Mouse (Mus musculus) embryonic fibroblast, embryonic 13.5 days (primary cell): ENCODE data around the gene Ankrd23. TPM values are rescaled to one million over a fixed set of nuclear protein-coding genes. Genes with fewer than 3 reads are reported as not detected.

Experiments
- H3K27ac ChIP-seq: 2 replicates; pipeline ENCODE4 v1.5.1; 2012; ENCODE audit warnings: low read length, control low read depth, inconsistent platforms; ENCODE audit not compliant: insufficient read depth
- H3K4me1 ChIP-seq: 2 replicates; pipeline ENCODE4 v1.6.1; 2011; ENCODE audit warnings: low read length; ENCODE audit not compliant: control insufficient read depth, insufficient read depth
- H3K4me3 ChIP-seq: 2 replicates; pipeline ENCODE4 v1.5.1; 2011; ENCODE audit warnings: mild to moderate bottlenecking, control low read depth, low read length; ENCODE audit not compliant: insufficient read depth
- CTCF ChIP-seq: IDR thresholded peaks from 2 replicates; pipeline ENCODE4 v1.5.1; 2011; ENCODE audit warnings: mild to moderate bottlenecking, control low read depth, low read length, moderate library complexity, borderline replicate concordance; ENCODE audit not compliant: insufficient read depth
- POLR2A ChIP-seq: IDR thresholded peaks from 2 replicates; pipeline ENCODE4 v1.6.1; 2011; ENCODE audit warnings: low read depth, mild to moderate bottlenecking, control low read depth, low read length, moderate library complexity
- polyA plus RNA-seq: library from polyadenylated mRNA; stranded (reverse); fragments of >200 nt; gene quantifications from 2 replicates; pipeline ENCODE4 v1.2.4, GENCODE M21; 2011; ENCODE audit warnings: low read depth; ENCODE audit not compliant: missing spikeins, insufficient read length

The Ankrd23 gene
- polyA plus RNA-seq, 1 experiment = 6.7 TPM

GRCm38 (mm10) chr1:36566425-36566824, 29.7 kb upstream of the Ankrd23 start:
- no peak overlapping the region for H3K4me3 ChIP-seq
- H3K4me1 ChIP-seq = 0 out of 2 replicates have a peak, but pooled peaks cover 3% of the 10 kb centered on the region
- no peak overlapping the region for H3K27ac ChIP-seq
- TF ChIP-seq CTCF = no peak
- no peak for TF ChIP-seq POLR2A

- H3K4me3 ChIP-seq = no peak overlapping the region
- H3K4me1 ChIP-seq = 0 out of 2 replicates have a peak, but pooled peaks cover 3% of the 10 kb centered on the region
- H3K27ac ChIP-seq = no peak overlapping the region
- no peak for TF ChIP-seq POLR2A
These were observed 27.4 kb upstream of the Ankrd23 start for GRCm38 (mm10) chr1:36564101-36564500.

GRCm38 (mm10) chr1:36563632-36564031, 26.9 kb upstream of the Ankrd23 start:
- TF ChIP-seq CTCF = no peak
- TF ChIP-seq POLR2A = no peak
- Histone ChIP-seq H3K4me3 (no peak overlapping the region), H3K4me1 (0 out of 2 replicates have a peak, but pooled peaks cover 3% of the 10 kb centered on the region), H3K27ac (no peak overlapping the region)

GRCm38 (mm10) chr1:36563197-36563596, 26.5 kb upstream of the Ankrd23 start:
- H3K27ac ChIP-seq = no peak overlapping the region
- no peak for TF ChIP-seq CTCF
- TF ChIP-seq POLR2A = no peak
- H3K4me3 ChIP-seq = no peak overlapping the region
- H3K4me1 ChIP-seq = peaks cover 3% of the 10 kb centered on the region; the same call in 1 of the 2 replicates

GRCm38 (mm10) chr1:36562388-36562787, 25.7 kb upstream of the Ankrd23 start:
- H3K27ac ChIP-seq = no peak overlapping the region
- TF ChIP-seq CTCF (no peak), POLR2A (no peak)
- H3K4me1 ChIP-seq = peaks cover 3% of the 10 kb centered on the region; the same call in 1 of the 2 replicates
- no peak overlapping the region for H3K4me3 ChIP-seq

- H3K27ac ChIP-seq = no peak overlapping the region
These were observed 24.2 kb upstream of the Ankrd23 start for GRCm38 (mm10) chr1:36560903-36561302.

GRCm38 (mm10) chr1:36559888-36560287, 23.2 kb upstream of the Ankrd23 start:
- TF ChIP-seq POLR2A (no peak), CTCF (no peak)
- Histone ChIP-seq H3K27ac (no peak overlapping the region), H3K4me1 (peaks cover 3% of the 10 kb centered on the region), H3K4me3 (no peak overlapping the region)

More at GRCm38 (mm10) chr1:36560903-36561302, 24.2 kb upstream of the Ankrd23 start:
- TF ChIP-seq POLR2A = no peak
- no peak for TF ChIP-seq CTCF
- Histone ChIP-seq H3K4me1 (no peaks in the 10 kb centered on the region; the same call in 1 of the 2 replicates), H3K4me3 (no peak overlapping the region)

GRCm38 (mm10) chr1:36559256-36559655, 22.6 kb upstream of the Ankrd23 start:
- TF ChIP-seq POLR2A (no peak), CTCF (no peak)
- H3K4me3 ChIP-seq = no peak overlapping the region

GRCm38 (mm10) chr1:36558031-36558993, 21.6 kb upstream of the Ankrd23 start, which contains the start of gene Sema4c:
TSS of gene Sema4c (minus strand) at chr1:36558349.
- peak within 1 kb of the TSS; percentile 76 for H3K27ac ChIP-seq
- H3K4me1 ChIP-seq = peaks cover 3% of the 10 kb centered on the region
- TF ChIP-seq POLR2A (peak; percentile 61), CTCF (no peak)
- H3K4me3 ChIP-seq = peak within 1 kb of the TSS; percentile 61

More at GRCm38 (mm10) chr1:36559256-36559655, 22.6 kb upstream of the Ankrd23 start:
- H3K27ac ChIP-seq = no peak overlapping the region
- peaks cover 3% of the 10 kb centered on the region for H3K4me1 ChIP-seq
